Mouse (Mus musculus): ENCODE results near the gene Zeb2.

Gene Zeb2

GRCm38 (mm10) chr2:44981646-44982045, 135.5 kb downstream of the Zeb2 start:
- peak; percentile 37 for DNase-seq (ENCODE audit: low read depth)

- no peak for DNase-seq (ENCODE audit: low read depth)
Observed at GRCm38 (mm10) chr2:44979042-44979721, 138.0 kb downstream of the Zeb2 start.

- no peak for DNase-seq (ENCODE audit: low read depth)
Observed at GRCm38 (mm10) chr2:44978038-44978437, 139.2 kb downstream of the Zeb2 start.

GRCm38 (mm10) chr2:44977556-44977955, 139.6 kb downstream of the Zeb2 start:
- no peak for DNase-seq (ENCODE audit: low read depth)

GRCm38 (mm10) chr2:44977051-44977450, 140.1 kb downstream of the Zeb2 start:
- DNase-seq (ENCODE audit: low read depth) = no peak

GRCm38 (mm10) chr2:44976484-44976883, 140.7 kb downstream of the Zeb2 start:
- DNase-seq (ENCODE audit: low read depth) = no peak

GRCm38 (mm10) chr2:44973828-44974227, 143.4 kb downstream of the Zeb2 start:
- DNase-seq (ENCODE audit: low read depth) = no peak

GRCm38 (mm10) chr2:44970087-44970646, 147.0 kb downstream of the Zeb2 start:
- no peak for DNase-seq (ENCODE audit: low read depth)

GRCm38 (mm10) chr2:44969640-44970039, 147.6 kb downstream of the Zeb2 start:
- no peak for DNase-seq (ENCODE audit: low read depth)

- DNase-seq (ENCODE audit: low read depth) = no peak
Observed at GRCm38 (mm10) chr2:44969226-44969625, 148.0 kb downstream of the Zeb2 start.

- DNase-seq (ENCODE audit: low read depth) = no peak
Observed at GRCm38 (mm10) chr2:44965834-44966555, 151.2 kb downstream of the Zeb2 start.

GRCm38 (mm10) chr2:44962620-44963019, 154.6 kb downstream of the Zeb2 start:
- DNase-seq (ENCODE audit: low read depth) = no peak

GRCm38 (mm10) chr2:44961192-44961591, 156.0 kb downstream of the Zeb2 start:
- DNase-seq (ENCODE audit: low read depth) = no peak

GRCm38 (mm10) chr2:44960561-44960960, 156.6 kb downstream of the Zeb2 start:
- no peak for DNase-seq (ENCODE audit: low read depth)

- DNase-seq (ENCODE audit: low read depth) = no peak
Observed at GRCm38 (mm10) chr2:44957329-44957797, 159.8 kb downstream of the Zeb2 start.

- DNase-seq (ENCODE audit: low read depth) = no peak
Observed at GRCm38 (mm10) chr2:44956232-44956631, 161.0 kb downstream of the Zeb2 start.

- DNase-seq (ENCODE audit: low read depth) = no peak
Observed at GRCm38 (mm10) chr2:44955506-44955905, 161.7 kb downstream of the Zeb2 start.

GRCm38 (mm10) chr2:44954180-44954579, 163.0 kb downstream of the Zeb2 start:
- no peak for DNase-seq (ENCODE audit: low read depth)

GRCm38 (mm10) chr2:44952830-44953422, 164.3 kb downstream of the Zeb2 start:
- DNase-seq (ENCODE audit: low read depth) = no peak

- DNase-seq (ENCODE audit: low read depth) = no peak
Observed at GRCm38 (mm10) chr2:44951651-44952213, 165.5 kb downstream of the Zeb2 start.

- DNase-seq (ENCODE audit: low read depth) = no peak
Observed at GRCm38 (mm10) chr2:44944689-44945088, 172.5 kb downstream of the Zeb2 start.

Data from c-Kit-positive CD71-negative TER-119-negative erythroid progenitor cells, embryonic 14.5 days (primary cell).